Mouse (Mus musculus) heart, postnatal 0 days (tissue): ENCODE data around the gene Fam117b. TPM values are rescaled to one million over a fixed set of nuclear protein-coding genes. Genes with fewer than 3 reads are reported as not detected.

ENCODE experiments used
- ATAC-seq: fragments of 200-750 bp; cut with Nextera tagmentation; 2 replicates; pipeline ENCODE4 v1.8.0; 2017; ENCODE audit warnings: low read depth, moderate number of reproducible peaks, moderate library complexity; ENCODE audit not compliant: insufficient read depth
- DNase-seq: peaks from one replicate; pipeline ENCODE4 v3.0.0-alpha.2; 2016; ENCODE audit warnings: low spot score
- H3K27ac ChIP-seq: fragments of 300-500 bp; sonication (generic); 2 replicates; pipeline ENCODE4 v1.5.1; 2014; ENCODE audit warnings: low read depth, mild to moderate bottlenecking
- H3K27me3 ChIP-seq: fragments of 300-500 bp; sonication (generic); 2 replicates; pipeline ENCODE4 v1.6.1; 2014; ENCODE audit warnings: low read length, mixed read lengths; ENCODE audit not compliant: control insufficient read depth, insufficient read depth
- H3K36me3 ChIP-seq: fragments of 300-500 bp; sonication (generic); replicated peaks from 2 replicates; pipeline ENCODE4 v1.6.1; 2014; ENCODE audit warnings: low read length, mixed read lengths; ENCODE audit not compliant: control insufficient read depth, insufficient read depth
- H3K4me1 ChIP-seq: fragments of 300-500 bp; sonication (generic); 2 replicates; pipeline ENCODE4 v1.6.1; 2014; ENCODE audit warnings: antibody characterized with exemption; ENCODE audit not compliant: control insufficient read depth, insufficient read depth
- H3K4me2 ChIP-seq: fragments of 300-500 bp; sonication (generic); 2 replicates; pipeline ENCODE4 v1.6.1; 2014; ENCODE audit warnings: low read depth, mild to moderate bottlenecking, low read length, moderate library complexity
- H3K4me3 ChIP-seq: fragments of 300-500 bp; sonication (generic); 2 replicates; pipeline ENCODE4 v1.5.1; 2014; ENCODE audit warnings: low read depth, low read length
- H3K9ac ChIP-seq: fragments of 300-500 bp; sonication (generic); replicated peaks from 2 replicates; pipeline ENCODE4 v1.6.1; 2014; ENCODE audit warnings: low read depth, low read length, mixed read lengths
- H3K9me3 ChIP-seq: fragments of 300-500 bp; sonication (generic); replicated peaks from 2 replicates; pipeline ENCODE4 v1.6.1; 2016; ENCODE audit warnings: low read length; ENCODE audit not compliant: control insufficient read depth
- CTCF ChIP-seq: IDR thresholded peaks from 2 replicates; pipeline ENCODE4 v1.5.1; 2016; ENCODE audit warnings: antibody characterized with exemption, control low read depth, low read depth
- EP300 ChIP-seq: IDR thresholded peaks from 2 replicates; pipeline ENCODE4 v1.6.1; 2016; ENCODE audit warnings: antibody characterized with exemption, low read depth
- WGBS: fragments of 180-500 bp; shearing (Covaris S2); extraction: QIAGEN DNeasy Blood & Tissue Kit; methylation state at CpG from one replicate; pipeline ENCODE4 v1.1.7; 2014; 5-methylcytosine and 5-hydroxymethylcytosine counted together
- polyA plus RNA-seq: library from polyadenylated mRNA; unstranded; fragments of >200 nt; fragmentation: Nextera tagmentation; extraction: Ambion mirVana; gene quantifications from 2 replicates; pipeline ENCODE4 v1.2.1, GENCODE M21; 2015
- total RNA-seq: library from RNA; depleted of rRNA; stranded (reverse); fragments of >200 nt; gene quantifications from 2 replicates; pipeline ENCODE4 v1.2.3, GENCODE M21; 2014; ENCODE audit warnings: low replicate concordance

Fam117b gene
- total and polyA plus RNA-seq, 2 experiments from 2014 or later, result 2.4 to 7.7 TPM

DNA sequence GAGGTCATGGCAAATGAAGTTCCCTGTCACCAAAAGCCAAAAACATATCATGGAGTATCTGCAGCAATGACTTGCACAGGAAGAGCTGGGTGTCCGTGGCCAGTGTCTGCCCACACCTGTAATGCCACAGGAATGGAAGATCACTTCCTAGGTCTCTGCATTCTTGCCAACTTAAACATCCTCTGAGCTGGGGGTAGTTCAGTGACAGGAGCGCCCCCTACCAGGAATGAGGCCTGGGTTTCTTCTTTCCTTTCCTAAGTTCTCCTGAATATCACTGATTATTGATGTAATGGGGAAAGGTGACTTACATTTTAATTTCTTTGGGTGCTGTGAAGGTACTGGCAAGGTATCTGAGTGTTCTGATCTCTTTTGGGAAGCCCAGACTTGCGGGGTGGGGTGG, 82.8 kb downstream of the Fam117b start:
- Histone ChIP-seq H3K36me3 (no peaks in the 10 kb centered on the region; the same call in 1 of the 2 replicates), H3K4me3 (no peak overlapping the region), H3K27ac (no peak overlapping the region), H3K27me3 (no peaks in the 10 kb centered on the region), H3K4me1 (no peaks in the 10 kb centered on the region), H3K9ac (no peak overlapping the region), H3K9me3 (no peaks in the 10 kb centered on the region), H3K4me2 (no peak overlapping the region)
- TF ChIP-seq EP300, result no peak
- TF ChIP-seq CTCF, result no peak
- 46% methylated on average over 3 of the region's 3 CpGs for WGBS
- no peak for ATAC-seq
- no peak for DNase-seq

- WGBS, result 33% methylated on average over 5 of the region's 5 CpGs
- no peaks in the 10 kb centered on the region for H3K9me3 ChIP-seq
- H3K4me1 ChIP-seq, result no peaks in the 10 kb centered on the region
- no peak for DNase-seq
- no peak overlapping the region for H3K27ac ChIP-seq
- H3K36me3 ChIP-seq, result no peaks in the 10 kb centered on the region
- H3K4me2 ChIP-seq, result no peak overlapping the region
- H3K9ac ChIP-seq, result no peak overlapping the region
- TF ChIP-seq CTCF, result no peak
- no peak for TF ChIP-seq EP300
- H3K27me3 ChIP-seq, result no peaks in the 10 kb centered on the region
- no peak overlapping the region for H3K4me3 ChIP-seq
- no peak for ATAC-seq
These were observed 84.5 kb downstream of the Fam117b start for GRCm38 (mm10) chr1:59997352-59997751.

GRCm38 (mm10) chr1:60000319-60000718, 87.5 kb downstream of the Fam117b start:
- Histone ChIP-seq H3K27ac (no peak overlapping the region), H3K4me1 (no peaks in the 10 kb centered on the region), H3K4me2 (no peak overlapping the region), H3K27me3 (no peaks in the 10 kb centered on the region), H3K9me3 (no peaks in the 10 kb centered on the region), H3K36me3 (no peaks in the 10 kb centered on the region), H3K9ac (no peak overlapping the region), H3K4me3 (no peak overlapping the region)
- 24% methylated on average over 2 of the region's 2 CpGs for WGBS
- ATAC-seq (no peak), DNase-seq (peak; percentile 60)
- TF ChIP-seq EP300 (no peak), CTCF (peak; percentile 61)

- Histone ChIP-seq H3K4me2 (no peak overlapping the region), H3K27me3 (no peaks in the 10 kb centered on the region), H3K9ac (no peak overlapping the region), H3K9me3 (no peaks in the 10 kb centered on the region), H3K36me3 (no peaks in the 10 kb centered on the region), H3K27ac (no peak overlapping the region), H3K4me1 (no peaks in the 10 kb centered on the region), H3K4me3 (no peak overlapping the region)
- TF ChIP-seq CTCF (no peak), EP300 (no peak)
- 83% methylated on average over 10 of the region's 10 CpGs for WGBS
- DNase-seq (no peak), ATAC-seq (no peak)
These were observed 94.5 kb downstream of the Fam117b start for GRCm38 (mm10) chr1:60007337-60007736.

GRCm38 (mm10) chr1:60008743-60009142, 95.9 kb downstream of the Fam117b start:
- TF ChIP-seq EP300, result no peak
- no peak for TF ChIP-seq CTCF
- Histone ChIP-seq H3K27ac (no peak overlapping the region), H3K9me3 (no peaks in the 10 kb centered on the region), H3K27me3 (no peaks in the 10 kb centered on the region), H3K9ac (no peak overlapping the region), H3K36me3 (no peaks in the 10 kb centered on the region), H3K4me3 (no peak overlapping the region), H3K4me2 (no peak overlapping the region), H3K4me1 (no peaks in the 10 kb centered on the region)
- WGBS, result 69% methylated on average over 2 of the region's 2 CpGs
- no peak for DNase-seq
- ATAC-seq, result no peak

GRCm38 (mm10) chr1:60013779-60014178, 101.0 kb downstream of the Fam117b start:
- Histone ChIP-seq H3K9me3 (no peaks in the 10 kb centered on the region), H3K36me3 (no peaks in the 10 kb centered on the region), H3K9ac (no peak overlapping the region), H3K4me2 (no peak overlapping the region), H3K27ac (no peak overlapping the region), H3K4me1 (no peaks in the 10 kb centered on the region), H3K27me3 (no peaks in the 10 kb centered on the region), H3K4me3 (no peak overlapping the region)
- 89% methylated on average over 10 of the region's 10 CpGs for WGBS
- ATAC-seq (no peak), DNase-seq (no peak)
- no peak for TF ChIP-seq CTCF
- TF ChIP-seq EP300, result no peak
